Mouse (Mus musculus) c-Kit-positive CD71-negative TER-119-negative erythroid progenitor cells, embryonic 14.5 days (primary cell): ENCODE data around the gene Hoxa3.

Source experiments
- DNase-seq: peaks from one replicate; pipeline ENCODE4 v3.0.0-alpha.2; 2013; ENCODE audit warnings: low read depth

The Hoxa3 gene

GRCm38 (mm10) chr6:52205221-52205620, 7.9 kb downstream of the Hoxa3 start:
- DNase-seq: no peak

GRCm38 (mm10) chr6:52204050-52204752, 8.9 kb downstream of the Hoxa3 start, which contains the start of gene Hoxa5:
Hoxa5 (minus strand) TSS chr6:52204587.
- no peak for DNase-seq

GRCm38 (mm10) chr6:52203371-52204049, 9.6 kb downstream of the Hoxa3 start:
- no peak for DNase-seq

- no peak for DNase-seq
Measured at GRCm38 (mm10) chr6:52203121-52203370, 10.1 kb downstream of the Hoxa3 start.

- DNase-seq: no peak
Measured at GRCm38 (mm10) chr6:52202362-52203120, 10.6 kb downstream of the Hoxa3 start.

- no peak for DNase-seq
Measured at GRCm38 (mm10) chr6:52201269-52201668, 11.9 kb downstream of the Hoxa3 start.

- no peak for DNase-seq
Measured at GRCm38 (mm10) chr6:52200751-52201250, 12.3 kb downstream of the Hoxa3 start.

GRCm38 (mm10) chr6:52200073-52200750, 12.9 kb downstream of the Hoxa3 start:
- no peak for DNase-seq

- DNase-seq: no peak
Measured at GRCm38 (mm10) chr6:52197271-52197670, 15.9 kb downstream of the Hoxa3 start.

- no peak for DNase-seq
Measured at GRCm38 (mm10) chr6:52196811-52197210, 16.3 kb downstream of the Hoxa3 start.

GRCm38 (mm10) chr6:52194690-52195089, 18.4 kb downstream of the Hoxa3 start:
- no peak for DNase-seq

- DNase-seq: peak; percentile 52
Measured at GRCm38 (mm10) chr6:52191860-52192550, 21.1 kb downstream of the Hoxa3 start.

GRCm38 (mm10) chr6:52190906-52191810, 22.0 kb downstream of the Hoxa3 start, which contains the start of gene Hoxa4:
Hoxa4 (minus strand) TSS chr6:52191753.
- DNase-seq: no peak

GRCm38 (mm10) chr6:52190410-52190809, 22.7 kb downstream of the Hoxa3 start:
- no peak for DNase-seq

GRCm38 (mm10) chr6:52189909-52190308, 23.2 kb downstream of the Hoxa3 start:
- DNase-seq: no peak

GRCm38 (mm10) chr6:52189172-52189591, 24.0 kb downstream of the Hoxa3 start:
- DNase-seq: no peak

- DNase-seq: no peak
Measured at GRCm38 (mm10) chr6:52186500-52186899, 26.6 kb downstream of the Hoxa3 start.

GRCm38 (mm10) chr6:52185834-52186233, 27.3 kb downstream of the Hoxa3 start:
- no peak for DNase-seq

GRCm38 (mm10) chr6:52185222-52185621, 27.9 kb downstream of the Hoxa3 start:
- no peak for DNase-seq

GRCm38 (mm10) chr6:52184668-52185067, 28.5 kb downstream of the Hoxa3 start:
- no peak for DNase-seq
